Mouse (Mus musculus): ENCODE measurements around the gene Tspan15. TPM values are rescaled to one million over a fixed set of nuclear protein-coding genes. Genes with fewer than 3 reads are reported as not detected.

The Tspan15 gene
- 5.7 TPM for total RNA-seq (2023)

DNA sequence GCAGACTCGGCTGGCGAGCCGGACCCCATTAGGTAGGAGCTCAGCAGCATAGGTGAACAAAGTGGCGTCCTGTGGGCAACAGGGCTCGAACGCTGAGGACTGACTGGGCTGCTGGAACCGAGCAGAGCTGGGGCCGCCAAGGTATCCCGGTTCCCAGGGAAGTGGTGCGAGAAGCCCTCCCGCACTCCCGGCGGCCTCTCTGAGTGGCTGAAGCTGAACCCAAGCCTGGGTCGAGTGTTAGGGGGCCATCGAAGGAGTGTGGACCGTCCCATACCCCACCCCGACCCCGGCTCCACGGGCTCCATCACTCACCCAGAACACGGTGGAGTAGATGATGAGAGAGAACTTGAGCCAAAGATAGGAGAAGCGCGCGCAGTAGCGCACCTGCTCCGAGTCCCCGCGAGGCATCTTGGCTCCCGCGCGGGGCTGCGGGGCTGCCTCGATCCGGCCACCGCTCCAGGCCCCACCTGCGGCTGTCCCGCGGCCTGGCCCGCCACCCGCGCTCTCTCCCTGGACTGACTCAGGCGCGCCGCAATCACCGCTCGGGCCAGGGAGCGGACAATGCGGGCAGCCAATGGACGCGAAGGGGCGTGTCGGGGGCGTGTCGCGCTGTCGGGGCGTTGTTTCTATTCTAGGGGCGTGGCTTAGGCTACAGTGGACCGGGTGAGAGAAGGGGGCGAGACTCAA is at the start of gene Tspan15:
TSS of gene Tspan15 (minus strand) at position 544 of the 687 bp plus-strand sequence.

GRCm38 (mm10) chr10:62252000-62252488 is 21.0 kb upstream of the Tspan15 start, which contains the start of gene Tacr2:
Tacr2 (plus strand) TSS chr10:62252438.

GRCm38 (mm10) chr10:62143820-62144219 is 87.2 kb downstream of the Tspan15 start, which contains the start of gene Fam241b:
Fam241b (minus strand) TSS chr10:62143920.

Other genes starting within 250 kb of the Tspan15 start
- not detected for gene Neurog3, start 98.2 kb downstream of the Tspan15 start, total RNA-seq (2023)
- 3.1 TPM for gene Fam241b, start 87.3 kb downstream of the Tspan15 start, total RNA-seq (2023)
- gene Tacr2, start 21.2 kb upstream of the Tspan15 start, total RNA-seq (2023): not detected
- gene Hk1, start 148.7 kb upstream of the Tspan15 start, total RNA-seq (2023): 67.3 TPM
- not detected for gene Hkdc1, start 191.2 kb upstream of the Tspan15 start, total RNA-seq (2023)
- 0.95 TPM for gene 4930507D05Rik, start 218.2 kb upstream of the Tspan15 start, total RNA-seq (2023)
- 23.4 TPM for gene Supv3l1, start 218.5 kb upstream of the Tspan15 start, total RNA-seq (2023)